Mouse (Mus musculus): ENCODE results near the gene Atg101.

DNA sequence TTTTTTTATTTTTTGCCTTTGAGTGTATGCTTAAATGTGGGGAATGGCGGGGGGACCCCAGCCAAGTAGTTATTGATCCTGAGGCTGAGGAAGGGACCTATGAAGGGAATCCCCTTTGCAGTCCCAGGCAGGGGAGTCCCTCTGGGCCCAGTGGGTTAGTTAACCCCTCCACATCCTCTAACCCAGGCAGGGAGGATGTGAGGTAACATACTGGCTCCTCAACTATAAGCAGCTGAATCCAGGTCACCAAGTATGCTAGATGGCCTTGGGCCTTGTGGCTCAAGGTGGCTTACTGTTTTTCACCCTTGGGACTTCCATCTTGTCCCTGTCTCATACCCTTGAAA, 36.9 kb upstream of the Atg101 start:
- TF ChIP-seq CTCF (IDR thresholded peaks at IDR 0.05; ENCODE audit: low read depth): no peak
- TF ChIP-seq EP300 (IDR thresholded peaks at IDR 0.05; ENCODE audit: low read depth): no peak
